Mouse (Mus musculus): ENCODE results near the gene Kcnk12.

The Kcnk12 gene

DNA sequence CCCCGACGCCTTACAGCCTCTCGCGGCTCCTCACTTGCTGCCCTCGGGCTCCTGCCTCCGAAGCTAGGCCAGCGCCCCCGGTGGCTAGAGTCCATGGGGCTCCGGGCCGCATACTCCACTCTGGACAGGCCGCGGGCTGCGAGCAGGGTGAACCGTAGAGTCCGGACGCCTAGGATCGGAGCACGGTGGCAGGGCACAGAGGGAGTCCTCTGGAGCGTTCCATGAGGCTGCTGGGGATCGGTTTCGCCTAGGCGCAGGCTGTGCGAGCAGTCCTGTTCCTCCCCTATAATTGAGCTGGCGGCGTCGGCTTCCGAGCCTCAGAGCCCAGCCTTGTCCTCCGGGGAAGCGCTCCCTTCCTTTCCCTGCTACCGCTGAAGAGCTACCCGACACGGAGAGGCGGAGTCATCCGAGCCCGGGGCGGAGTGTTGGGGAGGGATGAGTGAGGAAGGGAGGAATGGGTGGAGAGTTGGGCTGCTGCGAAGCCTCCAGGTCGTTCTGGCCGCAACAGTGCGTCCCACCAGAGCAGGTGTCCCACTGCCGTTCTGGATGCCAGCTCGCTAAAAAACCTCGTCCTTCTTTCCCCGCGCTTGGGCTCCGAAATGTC is at the start of gene Kcnk12:
Kcnk12 (minus strand) TSS at position 307 of the 604 bp plus-strand sequence.
- in situ Hi-C loops (cut with MboI, MseI) = no loop called here

- in situ Hi-C loops (cut with MboI, MseI) = no loop called here
These were observed 44.4 kb upstream of the Kcnk12 start for GRCm38 (mm10) chr17:87842156-87842555.

DNA sequence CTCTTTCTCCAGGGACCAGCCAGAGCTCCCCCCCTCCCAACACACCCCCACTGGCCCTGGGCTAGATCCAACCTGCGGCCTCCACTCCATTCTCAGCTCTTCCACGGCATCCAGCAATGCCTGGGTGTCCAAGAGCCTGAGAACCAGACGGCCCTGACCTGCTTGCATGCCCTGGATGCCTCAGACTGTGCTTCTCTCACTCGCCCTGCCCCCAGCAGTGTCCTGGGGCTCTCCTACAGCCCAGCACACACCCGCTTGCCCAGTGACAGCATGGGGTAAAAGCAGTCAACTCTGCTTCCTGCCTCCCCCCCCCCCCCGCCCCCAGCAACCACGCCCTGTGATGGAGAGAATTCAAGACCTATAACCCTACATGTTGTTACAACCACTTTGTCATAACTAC is 42.3 kb upstream of the Kcnk12 start:
- in situ Hi-C loops (cut with MboI, MseI) = no loop called here

DNA sequence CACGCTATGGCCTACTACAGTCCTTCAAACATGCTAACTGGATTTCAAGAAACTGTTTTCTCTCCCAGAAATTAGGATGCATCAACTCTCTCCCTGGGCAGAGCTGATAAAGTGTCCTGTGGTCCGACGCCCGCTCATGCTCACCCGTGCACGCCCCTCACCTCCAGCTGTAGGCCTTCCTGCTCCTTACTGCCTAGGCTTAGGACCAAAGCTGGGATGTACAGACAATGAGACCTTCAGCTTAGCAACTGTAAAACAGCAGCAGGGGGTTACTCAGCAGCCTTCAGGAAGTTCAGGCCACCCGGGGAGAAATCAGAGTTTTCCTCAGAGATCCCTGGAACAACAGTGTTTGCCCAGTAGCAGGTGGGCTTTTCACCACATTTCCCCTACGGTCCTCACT is 37.1 kb upstream of the Kcnk12 start:
- in situ Hi-C loops (cut with MboI, MseI) = no loop called here

GRCm38 (mm10) chr17:87826909-87827308 is 29.1 kb upstream of the Kcnk12 start:
- in situ Hi-C loops (cut with MboI, MseI) = no loop called here

DNA sequence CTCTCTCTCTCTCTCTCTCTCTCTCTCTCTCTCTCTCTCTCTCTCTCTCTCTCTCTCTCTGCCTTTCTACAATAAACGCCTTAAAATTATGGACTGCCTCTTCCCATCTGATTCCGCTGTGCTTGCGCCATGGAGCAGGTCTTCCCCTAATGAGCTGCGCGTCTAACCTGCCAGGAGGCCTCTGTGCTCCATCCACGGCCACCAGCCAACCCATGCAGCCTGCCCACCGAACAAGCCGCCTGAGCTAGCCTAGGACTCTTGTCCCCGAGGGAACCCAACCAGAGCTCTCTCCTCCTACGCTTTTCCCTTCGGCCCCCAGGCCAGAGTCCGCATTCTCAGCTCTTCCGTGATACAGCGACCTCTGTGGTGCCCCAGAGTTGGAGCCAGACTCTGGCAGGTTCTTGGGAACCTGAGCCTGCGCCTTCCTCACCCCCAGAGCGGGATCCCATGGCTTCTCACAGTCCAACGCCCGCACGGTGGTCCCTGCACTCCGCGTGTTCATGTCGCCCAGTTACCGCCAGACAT is 28.3 kb upstream of the Kcnk12 start:
- in situ Hi-C loops (cut with MboI, MseI) = no loop called here

- in situ Hi-C loops (cut with MboI, MseI) = no loop called here
These were observed 27.7 kb upstream of the Kcnk12 start for GRCm38 (mm10) chr17:87825454-87826008.

- in situ Hi-C loops (cut with MboI, MseI) = no loop called here
These were observed 25.2 kb upstream of the Kcnk12 start for GRCm38 (mm10) chr17:87823031-87823430.

DNA sequence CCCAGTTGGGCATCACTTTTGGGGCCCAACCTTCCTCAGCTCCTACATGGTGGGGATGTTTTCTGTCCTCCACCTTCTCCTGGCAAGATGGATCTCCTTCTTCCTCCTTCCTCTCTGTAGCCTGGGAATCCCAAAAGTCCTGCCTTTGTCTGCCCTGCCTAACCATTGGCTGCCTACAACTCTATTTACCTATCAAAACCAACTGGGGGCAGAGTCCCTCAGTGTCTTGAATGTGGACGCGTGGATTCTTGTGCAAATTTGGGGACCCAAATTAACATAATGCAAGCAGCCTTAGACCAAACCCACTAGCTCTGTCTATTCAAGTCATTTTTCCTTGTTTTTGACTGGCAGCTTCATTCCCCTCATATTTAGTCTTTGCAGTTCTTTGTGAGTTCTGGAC is 11.8 kb upstream of the Kcnk12 start:
- in situ Hi-C loops (cut with MboI, MseI) = loop anchor here (10.0 kb wide), 1 partner anchor 825 kb away; no protein-coding TSS in a partner anchor

GRCm38 (mm10) chr17:87799948-87800340 is 2.1 kb upstream of the Kcnk12 start:
- in situ Hi-C loops (cut with MboI, MseI) = loop anchor here (10.0 kb wide), 1 partner anchor 835 kb away; no protein-coding TSS in a partner anchor

DNA sequence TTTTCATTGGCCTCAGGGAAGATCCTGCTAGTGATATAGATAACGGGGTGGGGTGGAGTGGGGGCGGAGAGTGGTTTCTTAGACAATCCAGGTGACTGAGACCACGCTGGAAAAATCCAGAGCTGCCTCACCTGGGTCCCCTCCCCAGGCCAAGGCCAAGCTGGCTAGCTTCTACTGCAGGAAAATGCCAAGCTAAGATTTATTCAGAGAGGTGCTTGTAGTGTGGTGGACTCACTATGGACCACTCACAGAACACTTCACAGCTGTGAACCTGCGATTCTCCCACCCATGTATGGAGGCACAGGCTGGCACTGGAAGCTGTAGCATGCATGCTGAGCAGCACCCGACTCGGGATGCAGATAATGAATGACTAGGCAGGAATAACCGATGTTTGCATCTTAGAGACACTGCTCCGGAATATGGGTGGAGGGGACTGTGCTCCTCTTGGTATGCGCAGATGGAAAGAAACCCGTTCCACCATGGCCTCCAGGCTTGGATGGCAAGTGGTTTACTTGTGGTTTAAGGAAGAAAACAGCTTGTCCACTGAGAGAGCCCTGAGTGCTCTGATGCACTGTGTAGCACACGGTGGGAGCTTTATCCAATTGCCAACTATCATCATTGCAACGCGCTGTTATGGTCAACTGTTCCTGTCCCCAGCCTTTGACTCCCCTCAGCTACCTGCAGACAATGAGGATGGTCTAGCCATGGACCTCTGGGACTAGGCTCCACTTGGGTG is 1.6 kb upstream of the Kcnk12 start:
- in situ Hi-C loops (cut with MboI, MseI) = no loop called here

GRCm38 (mm10) chr17:87798423-87798941 is 688 bp upstream of the Kcnk12 start:
- in situ Hi-C loops (cut with MboI, MseI) = no loop called here

- in situ Hi-C loops (cut with MboI, MseI) = no loop called here
These were observed 845 bp downstream of the Kcnk12 start for GRCm38 (mm10) chr17:87796881-87797416.

- in situ Hi-C loops (cut with MboI, MseI) = no loop called here
These were observed 1.7 kb downstream of the Kcnk12 start for GRCm38 (mm10) chr17:87795927-87796714.

GRCm38 (mm10) chr17:87794801-87795200 is 3.0 kb downstream of the Kcnk12 start:
- in situ Hi-C loops (cut with MboI, MseI) = no loop called here

GRCm38 (mm10) chr17:87793331-87793730 is 4.5 kb downstream of the Kcnk12 start:
- in situ Hi-C loops (cut with MboI, MseI) = no loop called here

- in situ Hi-C loops (cut with MboI, MseI) = no loop called here
These were observed 5.0 kb downstream of the Kcnk12 start for GRCm38 (mm10) chr17:87792623-87793315.

GRCm38 (mm10) chr17:87791517-87792098 is 6.2 kb downstream of the Kcnk12 start:
- in situ Hi-C loops (cut with MboI, MseI) = no loop called here

- in situ Hi-C loops (cut with MboI, MseI) = no loop called here
These were observed 7.1 kb downstream of the Kcnk12 start for GRCm38 (mm10) chr17:87790661-87791060.

- in situ Hi-C loops (cut with MboI, MseI) = no loop called here
These were observed 9.6 kb downstream of the Kcnk12 start for GRCm38 (mm10) chr17:87788216-87788615.
